Mouse (Mus musculus) CD4-positive, CD25-positive, alpha-beta regulatory T cell, adult 4 months (primary cell): Measurements from ENCODE around the gene Olfr883. TPM values are rescaled to one million over a fixed set of nuclear protein-coding genes. Genes with fewer than 3 reads are reported as not detected.

Experiments
- ATAC-seq: one replicate; pipeline ENCODE4 v1.8.0; 2017
- polyA plus RNA-seq, 2 experiments: library from polyadenylated mRNA; unstranded; fragments of 100-300 nt; shearing (Covaris generic); gene quantifications; one replicate each; pipeline ENCODE4 v1.2.1; 2017

The Olfr883 gene
- not detected for polyA plus RNA-seq

GRCm38 (mm10) chr9:38025508-38025907 is at the start of gene Olfr883:
TSS of gene Olfr883 (plus strand) at chr9:38025808.
- no peak for ATAC-seq

DNA sequence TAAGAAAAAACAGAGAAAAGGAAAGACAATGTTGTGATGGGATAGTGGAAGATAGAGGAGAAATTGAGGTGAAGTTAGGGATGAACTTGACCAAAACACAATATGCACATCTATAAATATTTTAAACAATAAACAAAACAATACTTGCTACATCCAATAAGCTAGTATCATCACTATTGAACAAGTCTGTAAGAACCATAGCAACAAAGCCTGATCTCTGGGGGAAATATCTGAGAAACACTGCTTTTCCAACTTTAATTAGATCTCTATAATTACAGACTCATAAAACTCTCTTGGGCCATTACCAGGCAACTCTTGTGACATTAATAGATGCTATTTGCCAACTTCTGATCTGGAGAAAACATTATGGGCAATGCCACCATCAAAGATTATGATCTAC is 34.1 kb upstream of the Olfr883 start, which contains the start of gene Olfr881:
TSS of gene Olfr881 (plus strand) at position 301 of the 400 bp plus-strand sequence.
- no peak for ATAC-seq

DNA sequence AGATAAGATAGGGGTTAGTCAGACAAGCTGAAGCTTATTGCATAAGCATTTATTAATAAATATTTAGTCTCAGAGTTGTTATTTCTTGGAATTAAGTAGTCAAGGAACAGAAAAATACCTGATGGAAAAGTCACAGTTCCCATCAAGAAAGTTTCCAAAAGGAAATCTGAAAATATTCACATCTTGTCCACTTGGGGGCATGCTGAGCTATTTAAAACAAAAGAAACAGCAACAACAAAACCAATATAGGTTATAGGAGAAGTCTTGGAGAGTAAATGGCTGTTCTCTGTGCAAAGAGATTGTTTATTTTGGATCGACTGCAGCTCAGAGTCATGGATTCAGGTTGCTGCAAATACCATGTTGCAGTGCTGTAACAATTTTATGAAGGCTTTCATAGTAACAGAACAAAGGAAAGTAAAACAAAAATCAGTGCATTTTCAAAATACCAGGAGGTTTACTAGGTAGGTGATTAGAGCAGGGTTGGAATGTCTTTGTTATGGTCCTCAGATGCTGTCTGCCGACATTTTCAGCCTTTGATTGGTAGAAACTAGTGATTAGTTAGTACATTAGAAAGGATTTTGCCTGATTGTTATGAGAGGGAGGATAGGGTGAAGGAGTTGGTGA is 26.9 kb upstream of the Olfr883 start:
- no peak for ATAC-seq

GRCm38 (mm10) chr9:38000021-38000420 is 25.6 kb upstream of the Olfr883 start:
- ATAC-seq: no peak

- ATAC-seq: no peak
Observed at GRCm38 (mm10) chr9:38046255-38046654, 20.6 kb downstream of the Olfr883 start, which contains the start of gene Olfr884. TSS of gene Olfr884 (plus strand) at chr9:38046555.

- ATAC-seq: no peak
Observed at GRCm38 (mm10) chr9:38061022-38061421, 35.4 kb downstream of the Olfr883 start, which contains the start of gene Olfr885. TSS of gene Olfr885 (plus strand) at chr9:38061322.

Other genes with a start within 250 kb of the Olfr883 start
- not detected for gene Olfr876, start 222.8 kb upstream of the Olfr883 start, polyA plus RNA-seq
- gene Olfr877, start 171.5 kb upstream of the Olfr883 start, polyA plus RNA-seq: not detected
- gene Olfr145, start 129.1 kb upstream of the Olfr883 start, polyA plus RNA-seq: not detected
- under 1 TPM in 1 of 2 experiments, not detected in 1; 0.17 TPM for gene Olfr878, start 108.0 kb upstream of the Olfr883 start, polyA plus RNA-seq
- not detected for gene Olfr881, start 34.0 kb upstream of the Olfr883 start, polyA plus RNA-seq
- not detected for gene Olfr884, start 20.7 kb downstream of the Olfr883 start, polyA plus RNA-seq
- gene Olfr885, start 35.5 kb downstream of the Olfr883 start, polyA plus RNA-seq: not detected
- gene Olfr887, start 58.3 kb downstream of the Olfr883 start, polyA plus RNA-seq: not detected
- not detected for gene Olfr888, start 82.3 kb downstream of the Olfr883 start, polyA plus RNA-seq
- gene Olfr889, start 89.4 kb downstream of the Olfr883 start, polyA plus RNA-seq: under 1 TPM in 1 of 2 experiments, not detected in 1; 0.11 TPM
- gene Olfr890, start 116.7 kb downstream of the Olfr883 start, polyA plus RNA-seq: under 1 TPM in 1 of 2 experiments, not detected in 1; 0.24 TPM
- gene Olfr891, start 155.0 kb downstream of the Olfr883 start, polyA plus RNA-seq: not detected
- not detected for gene Olfr893, start 182.6 kb downstream of the Olfr883 start, polyA plus RNA-seq
- not detected for gene Olfr894, start 192.2 kb downstream of the Olfr883 start, polyA plus RNA-seq
- gene Olfr143, start 227.0 kb downstream of the Olfr883 start, polyA plus RNA-seq: not detected
- gene Olfr895, start 242.0 kb downstream of the Olfr883 start, polyA plus RNA-seq: not detected